Mouse (Mus musculus): ENCODE results near the gene Ckap2l.

Ckap2l gene

DNA sequence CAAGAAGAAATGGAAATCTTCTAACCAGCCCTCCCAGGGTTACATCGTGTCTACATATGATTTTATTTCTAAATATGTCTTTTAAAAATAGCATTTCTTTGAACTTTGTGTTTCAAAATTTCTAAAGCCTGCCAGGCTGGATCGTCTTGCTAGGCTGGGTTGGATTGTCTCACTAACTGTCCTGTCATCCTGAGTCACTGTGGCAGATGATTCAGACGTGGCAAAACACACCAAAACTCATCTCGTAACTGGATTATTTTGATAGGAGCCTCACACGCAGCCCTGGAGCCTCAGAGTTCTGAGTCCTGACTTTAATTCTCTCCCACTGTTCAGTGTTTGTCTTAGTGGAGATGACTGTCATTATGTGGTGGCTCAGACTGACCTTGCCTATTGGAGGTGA lies 33.9 kb downstream of the Ckap2l start:
- DNase-seq (ENCODE audit: low spot score in 2 of 2): no peak

DNA sequence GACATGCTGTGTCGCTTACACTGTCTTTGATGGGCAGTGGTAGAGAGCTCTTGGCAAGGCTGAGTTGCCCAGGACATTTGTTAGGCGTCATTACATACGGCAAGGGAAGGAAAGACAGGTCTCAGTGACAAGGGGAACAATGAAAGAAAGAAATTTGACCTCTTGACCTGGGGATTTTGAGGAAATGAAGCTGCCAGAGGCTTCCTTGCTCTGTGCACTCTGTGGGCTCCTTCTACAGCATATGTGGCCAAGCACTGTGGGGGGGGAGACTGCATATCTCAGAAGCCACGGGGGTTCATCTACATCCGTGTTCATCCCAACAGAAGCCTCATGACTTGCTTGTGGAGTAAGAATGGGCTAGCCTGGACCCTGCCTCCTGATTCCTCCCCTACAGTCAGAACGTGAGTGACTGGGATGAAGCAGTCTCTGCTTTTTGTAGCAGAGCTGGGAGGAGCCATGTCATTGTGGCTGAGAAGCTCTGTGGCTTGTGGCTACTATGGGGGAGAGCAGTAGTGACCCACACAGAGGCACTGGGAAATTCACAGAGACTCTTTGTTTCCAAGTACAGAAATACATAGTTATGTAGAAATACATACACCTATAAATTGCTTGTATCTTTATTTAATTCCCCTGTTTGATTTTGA lies 35.7 kb downstream of the Ckap2l start:
- DNase-seq (ENCODE audit: low spot score in 2 of 2): no peak

DNA sequence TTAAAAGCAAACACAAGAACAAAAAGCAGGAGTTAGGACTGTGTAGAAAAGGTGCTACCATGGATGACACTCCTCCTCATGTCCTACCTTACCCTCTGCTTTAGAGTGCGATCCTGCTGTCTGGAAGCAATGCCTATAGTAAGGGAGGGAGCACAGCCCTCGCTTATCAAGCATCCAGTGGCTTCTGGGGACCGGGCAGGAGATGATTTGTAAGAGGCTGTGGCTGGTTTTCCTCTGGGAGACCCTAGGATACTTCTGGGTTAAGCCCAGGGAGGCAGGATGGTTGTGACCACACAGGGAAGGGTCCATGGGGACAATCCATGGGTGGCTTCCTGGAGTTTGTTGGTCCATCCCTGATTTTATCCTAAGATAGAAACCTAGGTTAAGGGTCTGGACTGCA lies 36.4 kb downstream of the Ckap2l start:
- DNase-seq (ENCODE audit: low spot score in 2 of 2): no peak

- peak; percentile 29 to 58 for DNase-seq (ENCODE audit: low spot score in 2 of 2)
These were observed 38.4 kb downstream of the Ckap2l start for GRCm38 (mm10) chr2:129258475-129259211.

GRCm38 (mm10) chr2:129258056-129258455 lies 39.0 kb downstream of the Ckap2l start:
- no peak for DNase-seq (ENCODE audit: low spot score in 2 of 2)

GRCm38 (mm10) chr2:129256006-129256405 lies 41.0 kb downstream of the Ckap2l start:
- no peak for DNase-seq (ENCODE audit: low spot score in 2 of 2)

DNA sequence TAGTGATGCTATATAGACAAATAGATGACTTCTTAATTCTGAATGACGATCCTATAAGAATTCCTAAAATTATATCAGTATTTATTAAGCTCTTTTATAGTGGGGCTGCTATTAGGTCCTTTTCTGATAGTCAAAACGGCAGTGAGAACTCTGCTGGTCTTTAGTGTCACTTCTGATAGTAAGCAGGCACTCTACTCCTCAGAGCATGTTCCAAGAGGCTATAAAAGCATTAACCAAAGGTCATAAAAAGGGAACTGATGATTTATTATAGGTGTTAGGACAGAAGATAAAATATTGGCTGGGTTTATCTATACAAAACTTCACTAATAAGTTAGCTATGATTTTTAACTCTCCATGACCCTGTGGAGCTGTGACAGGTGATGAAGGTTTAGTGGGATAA lies 42.9 kb downstream of the Ckap2l start:
- no peak for DNase-seq (ENCODE audit: low spot score in 2 of 2)

- DNase-seq (ENCODE audit: low spot score in 2 of 2): no peak
These were observed 43.4 kb downstream of the Ckap2l start for GRCm38 (mm10) chr2:129253631-129253970.

- no peak for DNase-seq (ENCODE audit: low spot score in 2 of 2)
These were observed 44.0 kb downstream of the Ckap2l start for GRCm38 (mm10) chr2:129252836-129253630.

DNA sequence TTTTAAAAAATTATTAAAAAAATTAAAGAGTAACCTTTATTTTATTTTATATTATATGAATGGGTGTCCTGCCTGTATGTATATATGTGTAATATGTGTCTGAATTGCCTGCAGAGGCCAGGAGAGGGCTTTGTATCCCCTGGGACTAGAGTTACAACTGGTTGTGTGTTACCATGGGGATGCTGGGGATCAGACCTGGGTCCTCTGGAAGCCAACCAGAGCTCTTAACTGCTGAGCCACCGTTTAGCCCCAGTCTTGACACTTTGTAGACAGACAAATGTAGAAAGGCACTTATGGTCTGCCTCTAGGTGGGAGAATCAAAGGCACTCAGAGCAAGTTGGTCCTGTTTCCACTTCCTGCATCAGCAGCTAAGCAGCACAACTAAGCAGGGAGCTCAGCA lies 47.7 kb downstream of the Ckap2l start:
- no peak for DNase-seq (ENCODE audit: low spot score in 2 of 2)

DNA sequence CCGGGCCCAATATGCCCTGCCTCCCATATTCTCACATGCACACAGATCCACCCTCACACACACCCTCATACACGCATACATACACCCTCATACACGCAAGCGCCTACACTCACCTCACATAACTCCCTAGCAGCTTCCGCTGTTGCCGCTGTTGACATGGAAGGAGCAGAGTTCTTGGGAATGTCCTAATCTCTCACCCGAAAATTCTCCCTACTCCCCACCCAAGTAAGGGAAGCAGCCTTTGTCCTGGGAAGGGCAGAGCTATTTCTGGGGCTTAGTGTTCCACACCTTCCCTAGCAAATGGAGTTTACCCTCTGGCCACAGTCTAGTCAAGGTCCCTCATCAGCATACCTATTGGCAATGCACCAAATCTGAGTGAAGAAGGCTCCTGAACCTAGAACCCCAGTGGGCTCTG lies 49.3 kb downstream of the Ckap2l start:
- DNase-seq (ENCODE audit: low spot score in 2 of 2): no peak

DNA sequence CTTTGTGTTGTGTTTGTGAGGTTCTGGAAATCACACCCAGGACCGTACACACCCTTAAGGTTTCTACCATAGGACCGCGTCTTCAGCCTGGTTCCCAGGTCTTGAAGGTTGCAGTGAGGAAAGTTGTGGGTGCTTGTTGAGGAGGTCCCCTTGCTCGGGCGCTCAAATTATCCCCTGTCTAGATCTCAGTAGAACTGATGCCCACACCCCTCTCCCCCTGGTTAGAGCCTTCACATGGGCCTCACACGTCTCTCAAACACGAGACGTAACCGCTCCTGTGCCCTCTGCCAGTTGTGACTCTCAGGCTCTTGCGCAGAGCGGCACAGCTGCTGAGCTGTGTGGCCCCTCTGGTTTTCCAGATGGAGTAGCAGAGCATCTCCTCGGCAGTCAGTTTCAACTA lies 50.1 kb downstream of the Ckap2l start:
- DNase-seq (ENCODE audit: low spot score in 2 of 2): no peak

DNA sequence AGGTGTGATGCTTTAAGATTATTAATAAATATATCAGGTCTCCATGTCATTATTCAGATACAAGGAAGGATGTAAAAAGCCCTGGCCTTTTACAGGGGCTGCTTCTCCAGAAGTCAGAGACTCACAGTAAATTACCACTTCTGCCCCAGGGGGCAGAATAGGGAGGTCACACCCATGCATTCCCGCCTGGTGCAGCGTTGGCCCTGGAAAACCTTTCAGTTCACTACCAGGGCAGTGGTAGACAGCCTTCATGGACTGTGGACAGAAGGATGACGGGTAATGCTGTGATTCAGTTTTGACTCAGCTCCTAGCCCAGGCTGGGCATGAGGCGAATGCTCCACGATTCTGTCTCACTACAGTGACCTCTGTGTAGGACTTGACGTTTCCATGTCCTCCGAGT lies 50.6 kb downstream of the Ckap2l start:
- no peak for DNase-seq (ENCODE audit: low spot score in 2 of 2)

DNA sequence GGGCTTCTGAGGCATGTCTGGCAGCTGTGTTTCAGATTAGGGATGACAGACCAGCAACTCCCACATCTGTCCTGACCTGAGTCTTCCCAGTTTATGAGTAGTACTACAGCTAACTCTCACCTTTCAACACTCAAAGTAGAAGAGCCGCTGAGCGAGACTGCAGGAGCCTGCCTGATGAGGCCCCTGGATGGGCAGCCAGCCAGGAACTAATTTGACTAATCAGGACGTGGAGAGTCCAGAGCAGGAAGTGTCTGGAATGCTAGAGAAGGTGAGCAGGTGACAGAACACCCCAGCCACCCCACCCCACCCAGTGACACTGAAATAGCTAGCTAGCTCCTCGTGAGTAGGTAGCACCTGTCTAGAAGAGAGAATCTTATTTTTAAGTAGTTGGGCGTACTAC lies 51.4 kb downstream of the Ckap2l start:
- DNase-seq (ENCODE audit: low spot score in 2 of 2): no peak

DNA sequence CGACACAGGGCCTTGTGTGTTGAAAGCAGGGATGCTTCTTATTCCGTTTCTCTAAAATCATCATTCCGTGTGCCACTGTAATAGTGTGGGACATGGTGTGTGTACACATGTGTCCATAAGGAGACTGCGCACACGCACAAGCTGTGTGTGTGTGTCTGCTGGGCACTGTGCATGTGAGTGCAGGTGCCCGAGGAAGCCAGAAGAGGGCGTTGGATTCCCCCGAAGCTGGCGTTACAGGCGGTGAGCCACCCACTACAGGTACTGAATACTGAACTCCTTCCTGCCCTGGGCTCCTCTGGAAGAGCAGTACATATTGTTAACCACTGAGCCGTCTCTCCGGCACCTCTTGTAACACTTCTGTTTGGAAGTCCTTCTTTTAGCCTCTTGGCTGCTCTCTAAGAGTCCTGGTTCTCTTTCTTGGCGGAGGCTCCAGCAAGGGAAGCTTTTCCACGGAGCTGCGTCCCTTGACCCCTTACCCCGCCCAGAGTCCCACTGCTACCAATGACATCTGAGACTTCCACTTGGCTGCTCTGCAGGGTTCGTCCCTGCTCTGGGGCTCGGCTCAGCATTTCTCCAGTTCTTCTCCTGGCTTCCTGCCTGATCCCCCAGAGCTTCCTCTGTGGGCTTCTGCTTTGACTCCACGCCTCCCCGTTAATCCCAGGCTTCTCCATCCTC lies 52.4 kb downstream of the Ckap2l start:
- no peak for DNase-seq (ENCODE audit: low spot score in 2 of 2)

- DNase-seq (ENCODE audit: low spot score in 2 of 2): peak; percentile 19 to 40
These were observed 53.2 kb downstream of the Ckap2l start for GRCm38 (mm10) chr2:129243786-129244185.

DNA sequence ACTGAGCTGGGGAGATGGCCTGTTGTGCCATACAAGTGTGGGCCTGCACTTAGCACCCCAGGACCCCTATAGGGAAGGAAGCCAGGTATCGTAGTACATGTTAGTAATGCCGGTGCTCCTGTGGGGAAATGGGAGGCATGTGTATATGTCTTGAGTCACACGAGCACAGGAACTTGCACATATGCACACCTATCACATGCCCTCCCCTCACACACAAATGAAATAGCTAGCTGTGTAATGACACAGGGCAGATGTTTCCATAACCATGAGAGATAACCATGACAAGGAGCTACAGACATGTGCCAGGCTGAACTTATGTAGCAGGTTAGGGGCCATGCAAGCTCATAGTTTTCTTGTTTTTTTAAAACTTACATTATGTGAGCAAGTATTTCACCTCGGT lies 54.0 kb downstream of the Ckap2l start:
- no peak for DNase-seq (ENCODE audit: low spot score in 2 of 2)

DNA sequence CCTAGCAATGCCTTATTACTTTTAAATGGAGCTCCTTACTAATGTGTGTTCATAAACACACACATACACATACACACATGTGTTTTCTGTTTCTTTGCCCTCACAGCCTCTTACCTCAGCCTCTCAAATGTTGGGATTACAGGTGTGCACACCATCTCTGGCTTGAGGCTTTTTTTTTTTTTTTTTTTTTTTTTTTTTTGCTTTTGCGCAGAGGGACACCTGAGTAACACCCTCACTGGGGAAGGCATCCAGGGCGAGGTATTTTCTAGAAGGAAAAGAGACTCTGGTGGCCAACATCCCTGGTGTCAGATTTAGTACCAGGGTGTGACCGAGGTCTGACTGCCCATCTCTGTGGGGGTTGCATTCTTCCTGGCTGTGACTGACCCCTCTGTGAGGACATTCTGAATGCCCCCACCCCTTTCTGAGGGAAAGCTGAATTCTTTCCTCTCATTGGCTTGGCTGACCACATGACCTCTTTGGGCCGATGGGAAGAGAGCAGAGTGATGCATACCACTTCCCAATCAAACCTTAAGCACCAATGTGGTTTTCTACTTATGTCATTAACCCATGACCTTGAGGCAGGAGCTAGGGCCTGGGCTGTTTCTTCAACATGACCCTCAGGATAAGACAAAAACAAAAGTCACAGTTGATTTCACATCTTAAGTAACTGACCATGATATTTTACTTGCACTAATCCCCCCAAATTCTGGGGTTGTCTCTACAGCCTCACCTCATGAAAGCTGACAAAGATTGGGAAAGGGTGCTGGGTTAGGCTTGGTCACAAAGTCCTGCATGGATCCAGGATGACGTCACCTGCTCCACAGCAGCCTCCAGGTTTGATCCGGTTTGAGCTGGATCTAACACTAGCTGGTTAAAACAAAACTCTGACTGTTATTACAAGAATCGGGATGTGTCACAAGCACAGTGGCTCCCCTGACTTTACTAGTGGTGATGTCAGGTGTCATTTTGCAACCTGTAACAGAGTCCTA lies 54.9 kb downstream of the Ckap2l start:
- no peak for DNase-seq (ENCODE audit: low spot score in 2 of 2)

DNA sequence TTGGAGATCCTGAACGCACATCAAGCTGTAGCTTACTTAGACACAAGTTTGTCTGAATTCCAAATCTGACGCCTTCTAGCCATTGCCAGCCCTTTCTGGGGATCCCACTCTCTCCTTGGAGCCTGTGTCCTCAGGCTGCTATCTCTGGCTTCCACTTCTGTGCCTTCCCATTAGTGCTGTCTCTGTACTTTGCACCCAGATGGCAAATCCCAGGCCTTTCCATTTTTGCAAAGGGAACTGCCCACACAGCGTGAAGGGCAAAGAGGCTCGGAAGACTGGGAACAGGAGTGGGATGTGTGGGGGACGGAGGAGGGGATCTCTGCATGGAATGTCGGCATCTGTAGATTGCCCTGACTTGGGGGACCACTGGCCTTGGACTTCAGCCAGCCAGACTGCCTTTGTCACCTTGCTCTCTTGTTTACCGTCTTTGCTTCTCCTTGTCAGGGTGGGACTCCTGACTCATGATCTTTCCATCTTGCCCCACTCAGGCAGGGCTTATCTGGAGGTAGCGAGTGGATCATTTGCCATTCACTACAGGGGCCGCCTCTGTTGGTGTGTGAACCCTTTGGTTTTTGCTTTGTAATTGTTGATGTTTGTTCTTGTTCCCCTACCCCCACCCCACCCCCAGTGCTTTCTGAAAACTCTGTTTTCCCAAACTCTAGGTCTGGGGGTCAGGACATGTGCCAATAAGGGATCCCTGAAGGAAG lies 56.1 kb downstream of the Ckap2l start:
- DNase-seq (ENCODE audit: low spot score in 2 of 2): no peak

- DNase-seq (ENCODE audit: low spot score in 2 of 2): no peak
These were observed 60.5 kb downstream of the Ckap2l start for GRCm38 (mm10) chr2:129236526-129236925.

Data from frontal cortex, postnatal 10 days (tissue).